Mouse (Mus musculus): ENCODE measurements around the gene Tlcd1.
"Not testable (repeated sequence)": the region's sequence is repeated elsewhere in the genome, so short reads cannot be mapped to it uniquely, and the experiment has no call there.

Gene Tlcd1

GRCm38 (mm10) chr11:78176402-78176862, at the start of gene Tlcd1, which contains the start of gene Nek8:
Gene Tlcd1 (plus strand): TSS chr11:78176711.
Gene Nek8 (minus strand): TSS chr11:78176675.
- peak; percentile 94 for DNase-seq (ENCODE audit: low spot score)

- no peak for DNase-seq (ENCODE audit: low spot score)
These were observed 49.8 kb upstream of the Tlcd1 start for GRCm38 (mm10) chr11:78126739-78127138.

GRCm38 (mm10) chr11:78129458-78129857, 47.1 kb upstream of the Tlcd1 start:
- no peak for DNase-seq (ENCODE audit: low spot score)

- no peak for DNase-seq (ENCODE audit: low spot score)
These were observed 42.6 kb upstream of the Tlcd1 start for GRCm38 (mm10) chr11:78133915-78134314.

GRCm38 (mm10) chr11:78134344-78134743, 42.2 kb upstream of the Tlcd1 start:
- DNase-seq (ENCODE audit: low spot score) = no peak

GRCm38 (mm10) chr11:78135314-78135713, 41.2 kb upstream of the Tlcd1 start:
- DNase-seq (ENCODE audit: low spot score) = not testable (repeated sequence)

GRCm38 (mm10) chr11:78136132-78136531, 40.4 kb upstream of the Tlcd1 start:
- DNase-seq (ENCODE audit: low spot score) = no peak

GRCm38 (mm10) chr11:78137584-78137983, 38.9 kb upstream of the Tlcd1 start:
- no peak for DNase-seq (ENCODE audit: low spot score)

GRCm38 (mm10) chr11:78138023-78138422, 38.5 kb upstream of the Tlcd1 start:
- DNase-seq (ENCODE audit: low spot score) = no peak

- no peak for DNase-seq (ENCODE audit: low spot score)
These were observed 35.8 kb upstream of the Tlcd1 start for GRCm38 (mm10) chr11:78140665-78141064.

GRCm38 (mm10) chr11:78143520-78143919, 33.0 kb upstream of the Tlcd1 start:
- DNase-seq (ENCODE audit: low spot score) = no peak

GRCm38 (mm10) chr11:78146168-78146567, 30.3 kb upstream of the Tlcd1 start:
- DNase-seq (ENCODE audit: low spot score) = no peak

- peak; percentile 24 for DNase-seq (ENCODE audit: low spot score)
These were observed 29.6 kb upstream of the Tlcd1 start for GRCm38 (mm10) chr11:78146707-78147543.

GRCm38 (mm10) chr11:78151161-78151560, 25.4 kb upstream of the Tlcd1 start:
- DNase-seq (ENCODE audit: low spot score) = no peak

GRCm38 (mm10) chr11:78152299-78153231, 23.9 kb upstream of the Tlcd1 start:
- DNase-seq (ENCODE audit: low spot score) = peak; percentile 75

GRCm38 (mm10) chr11:78153778-78154177, 22.7 kb upstream of the Tlcd1 start:
- no peak for DNase-seq (ENCODE audit: low spot score)

- no peak for DNase-seq (ENCODE audit: low spot score)
These were observed 20.8 kb upstream of the Tlcd1 start for GRCm38 (mm10) chr11:78155674-78156073.

- DNase-seq (ENCODE audit: low spot score) = no peak
These were observed 20.3 kb upstream of the Tlcd1 start for GRCm38 (mm10) chr11:78156156-78156699.

GRCm38 (mm10) chr11:78159096-78159495, 17.4 kb upstream of the Tlcd1 start:
- peak; percentile 89 for DNase-seq (ENCODE audit: low spot score)

- no peak for DNase-seq (ENCODE audit: low spot score)
These were observed 17.0 kb upstream of the Tlcd1 start for GRCm38 (mm10) chr11:78159557-78159956.

GRCm38 (mm10) chr11:78160171-78160570, 16.3 kb upstream of the Tlcd1 start:
- no peak for DNase-seq (ENCODE audit: low spot score)

- no peak for DNase-seq (ENCODE audit: low spot score)
These were observed 15.8 kb upstream of the Tlcd1 start for GRCm38 (mm10) chr11:78160675-78161074.

Data from lung, postnatal 25 days (tissue).